Mouse (Mus musculus) retina, embryonic 14.5 days (tissue): ENCODE results near the gene Plpp4.

Source experiments
- DNase-seq: peaks from one replicate; pipeline ENCODE4 v3.0.0-alpha.2; 2015; ENCODE audit warnings: low spot score

Gene Plpp4

GRCm38 (mm10) chr7:129303356-129303755, 46.5 kb downstream of the Plpp4 start:
- DNase-seq = no peak

DNA sequence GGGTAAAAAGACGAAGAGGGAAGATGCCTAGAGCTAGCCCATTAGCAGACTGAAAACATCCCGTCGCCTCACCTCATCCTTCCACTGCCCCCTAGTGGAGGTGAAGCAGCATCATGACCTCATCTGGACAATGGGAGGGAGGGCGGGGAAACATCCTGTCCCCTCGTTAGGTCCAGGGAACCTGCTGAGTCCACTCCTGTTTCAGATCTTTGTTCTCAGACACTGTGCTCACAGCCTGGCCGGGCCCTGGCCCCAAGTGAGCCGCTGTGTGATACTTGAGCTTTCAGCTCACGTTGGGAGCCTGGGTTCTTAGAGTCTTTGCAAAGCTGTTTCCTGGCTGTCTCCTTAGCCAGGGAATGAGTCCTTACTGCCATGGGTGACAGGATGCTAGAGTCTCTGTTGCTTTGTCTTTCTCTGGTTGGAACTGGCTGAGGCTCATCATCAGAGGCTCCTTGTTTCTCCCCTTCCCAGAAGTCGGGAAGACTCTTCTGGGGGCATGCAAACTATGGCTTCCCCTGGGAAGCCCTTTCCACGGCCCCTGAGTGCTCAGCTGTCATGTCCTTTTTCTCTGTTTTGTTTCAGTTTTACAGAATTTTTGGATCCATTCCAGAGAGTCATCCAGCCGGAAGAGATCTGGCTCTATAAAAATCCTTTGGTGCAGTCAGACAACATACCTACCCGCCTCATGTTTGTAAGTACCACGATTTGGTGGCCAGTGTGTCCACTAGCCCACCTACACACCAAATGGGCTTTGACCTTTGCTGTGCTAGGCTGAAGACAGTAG, 50.4 kb downstream of the Plpp4 start:
- peak; percentile 70 for DNase-seq

DNA sequence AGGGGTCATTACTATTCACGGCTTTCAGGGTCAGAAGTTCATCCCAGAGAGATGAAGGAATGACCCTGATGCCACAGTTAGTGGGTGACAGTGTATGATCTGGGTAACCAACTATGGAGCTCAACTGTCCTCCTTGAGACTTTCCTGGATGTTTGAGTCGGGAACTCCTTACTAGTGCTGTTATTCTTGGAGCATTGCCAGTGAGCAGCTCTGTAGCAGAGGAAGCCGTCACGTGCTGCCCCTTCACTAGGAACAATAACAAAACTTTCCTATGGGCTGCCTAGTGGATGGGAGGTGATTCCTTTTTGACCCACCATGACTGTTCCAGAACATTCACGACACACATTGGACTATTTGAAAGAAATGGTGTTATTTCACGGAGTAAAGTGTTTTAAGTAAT, 51.8 kb downstream of the Plpp4 start:
- no peak for DNase-seq

DNA sequence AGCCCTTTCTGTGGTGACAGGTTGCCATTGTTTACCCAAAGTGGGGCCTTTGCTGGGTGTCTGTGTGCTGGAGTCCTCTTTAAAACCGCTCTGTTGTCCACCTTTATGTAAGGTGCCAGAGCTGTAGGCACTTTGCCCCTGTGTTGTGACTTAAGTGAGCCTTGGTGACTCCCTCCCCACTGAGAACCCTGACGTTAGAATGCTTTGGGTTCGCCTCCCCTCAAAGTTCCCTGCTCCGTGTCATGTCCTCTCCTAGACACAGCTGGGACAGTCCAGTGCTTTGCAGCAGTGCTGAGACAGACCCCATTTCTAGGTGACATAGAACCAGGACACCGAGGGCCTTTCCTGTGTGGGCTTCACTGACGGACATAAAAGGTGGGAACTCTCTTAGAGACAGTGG, 55.7 kb downstream of the Plpp4 start:
- DNase-seq = no peak

GRCm38 (mm10) chr7:129313969-129314368, 57.1 kb downstream of the Plpp4 start:
- no peak for DNase-seq

GRCm38 (mm10) chr7:129340096-129340495, 83.3 kb downstream of the Plpp4 start:
- DNase-seq = no peak

- DNase-seq = no peak
These were observed 98.7 kb downstream of the Plpp4 start for GRCm38 (mm10) chr7:129355561-129355960.

- no peak for DNase-seq
These were observed 118.5 kb downstream of the Plpp4 start for GRCm38 (mm10) chr7:129375306-129375705.

DNA sequence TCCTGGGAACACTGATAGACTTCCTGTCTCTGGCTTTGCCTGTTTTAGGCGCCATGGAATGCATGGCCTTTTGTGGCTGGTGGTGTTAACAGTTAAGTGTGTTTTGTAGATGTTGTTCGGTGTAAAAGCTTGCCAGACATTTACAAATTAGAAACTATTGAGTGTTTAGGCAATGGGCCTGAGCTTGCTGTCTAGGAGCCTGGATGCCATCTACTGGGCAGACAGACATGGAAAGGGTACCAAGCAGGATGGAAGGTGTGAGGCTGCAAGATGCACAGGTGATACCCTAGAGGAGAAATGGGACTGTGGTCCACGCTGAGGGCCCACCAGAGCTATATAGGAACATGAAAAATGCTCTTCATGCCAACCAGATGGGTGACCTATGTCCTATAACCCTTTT, 128.3 kb downstream of the Plpp4 start:
- DNase-seq = no peak

GRCm38 (mm10) chr7:129392835-129393489, 136.1 kb downstream of the Plpp4 start:
- DNase-seq = no peak

- no peak for DNase-seq
These were observed 139.7 kb downstream of the Plpp4 start for GRCm38 (mm10) chr7:129396561-129396960.

GRCm38 (mm10) chr7:129399071-129399470, 142.2 kb downstream of the Plpp4 start:
- no peak for DNase-seq

DNA sequence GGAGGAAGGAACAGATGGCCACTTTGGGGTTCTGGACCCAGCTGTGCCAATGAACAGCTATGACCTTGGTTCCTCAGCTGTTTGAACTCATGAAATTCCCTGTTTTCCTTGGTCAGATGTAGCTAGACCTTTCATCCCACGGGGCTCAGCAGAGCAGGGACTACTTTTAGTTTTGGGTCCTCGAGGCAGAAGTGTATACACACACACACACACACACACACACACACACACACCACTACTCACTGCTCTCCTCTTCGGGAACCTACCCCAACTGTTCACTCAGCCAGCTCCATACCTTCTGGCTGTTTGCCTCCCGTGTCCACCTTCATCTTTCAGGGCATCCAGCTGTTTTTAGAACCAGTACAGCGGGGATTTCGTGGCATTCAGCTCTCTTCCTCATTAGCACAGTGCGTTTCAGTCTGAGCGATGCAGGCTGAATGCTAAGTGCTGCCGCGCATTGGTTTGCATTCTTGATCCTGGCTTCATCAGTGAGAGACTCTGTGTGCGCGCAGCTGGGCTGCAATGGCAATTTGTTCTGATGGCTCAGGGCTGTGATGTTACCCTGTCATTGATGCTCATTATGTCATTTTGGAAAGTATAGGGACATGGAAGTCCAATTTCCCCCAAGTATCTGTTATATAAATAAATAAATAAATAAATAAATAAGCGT, 146.0 kb downstream of the Plpp4 start:
- DNase-seq = no peak

DNA sequence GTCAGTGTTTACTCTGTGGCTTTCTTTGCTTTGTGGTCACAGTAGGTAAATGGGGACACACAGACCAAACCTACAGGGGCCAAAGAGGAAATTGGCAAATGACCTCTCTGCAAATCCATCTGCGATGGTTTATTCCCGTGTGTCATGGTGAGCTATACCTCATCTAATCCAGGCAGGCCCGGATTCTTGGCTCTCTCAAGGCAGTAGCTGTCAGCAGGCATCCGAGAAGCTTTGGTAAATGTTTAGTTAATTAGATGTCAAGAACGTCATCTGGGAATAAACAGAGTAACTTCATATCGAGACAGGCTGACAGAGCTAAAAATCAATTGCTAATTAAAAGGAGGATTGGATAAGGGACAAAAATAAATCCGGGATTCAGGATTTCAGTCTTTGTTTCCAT, 149.2 kb downstream of the Plpp4 start:
- peak; percentile 3 for DNase-seq

DNA sequence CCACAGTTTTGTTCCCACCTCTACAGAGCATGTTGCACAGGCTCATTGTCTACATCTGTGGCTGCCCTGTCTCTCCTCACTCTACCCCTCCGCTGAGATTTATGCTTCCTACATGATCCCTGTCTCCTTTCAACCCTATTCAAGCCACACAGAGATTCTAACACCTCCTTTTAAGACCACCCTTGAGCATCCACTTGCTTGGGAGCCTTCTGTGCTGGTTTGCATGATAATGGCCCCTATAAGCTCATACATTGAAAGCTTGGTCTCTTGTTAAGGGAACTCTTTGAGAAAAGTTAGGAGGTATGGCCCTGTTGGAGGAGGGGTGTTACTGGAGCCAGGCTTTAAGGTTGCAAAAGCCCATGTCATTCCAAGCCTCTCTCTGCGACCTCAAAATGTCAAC, 155.9 kb downstream of the Plpp4 start:
- no peak for DNase-seq

DNA sequence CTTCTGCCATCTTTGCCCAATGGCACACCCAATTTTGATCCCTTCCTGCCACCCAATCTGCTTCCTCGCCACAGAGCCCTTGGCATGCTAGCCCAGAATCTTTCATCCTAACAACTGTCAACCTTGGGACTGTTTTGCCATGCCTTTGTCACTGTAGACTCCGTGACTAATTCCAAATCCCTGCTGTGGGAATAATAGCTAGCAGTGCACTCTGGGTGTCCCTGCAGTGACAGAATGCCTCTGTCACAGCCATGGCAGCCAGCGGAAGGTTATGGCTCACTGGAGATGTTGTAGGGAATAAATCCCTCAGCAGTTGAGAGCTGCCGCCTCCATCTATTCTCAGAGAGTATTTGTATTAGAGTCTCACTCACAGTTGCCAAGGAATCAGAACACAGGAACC, 158.3 kb downstream of the Plpp4 start:
- DNase-seq = no peak

- DNase-seq = no peak
These were observed 164.3 kb downstream of the Plpp4 start for GRCm38 (mm10) chr7:129421181-129421580.

GRCm38 (mm10) chr7:129425554-129425953, 168.7 kb downstream of the Plpp4 start:
- DNase-seq = peak; percentile 37

DNA sequence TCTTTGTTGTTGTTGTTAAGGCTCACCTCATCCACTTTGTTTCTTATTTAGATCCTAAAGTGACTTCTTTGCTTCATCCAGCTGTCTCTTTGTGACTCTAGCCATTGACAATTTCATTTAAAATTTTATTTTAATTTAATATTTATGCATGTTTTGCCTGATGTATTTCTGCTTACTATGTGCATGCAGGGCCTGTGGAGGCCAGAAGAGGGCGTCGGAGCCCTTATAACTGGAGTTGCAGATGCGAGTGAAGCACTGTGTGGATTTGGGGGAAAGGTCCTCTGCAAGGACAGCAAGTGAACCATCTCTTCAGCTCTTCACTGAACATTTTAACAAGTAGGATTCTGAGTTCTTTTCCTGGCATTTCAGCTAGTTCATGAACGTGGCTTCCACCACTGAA, 172.0 kb downstream of the Plpp4 start:
- no peak for DNase-seq

GRCm38 (mm10) chr7:129429903-129430302, 173.1 kb downstream of the Plpp4 start:
- DNase-seq = peak; percentile 47
